Mouse (Mus musculus) splenic B cell, adult 2 months (primary cell): ENCODE results near the gene Cdk18.

Experiments used
- DNase-seq: peaks from one replicate; pipeline ENCODE4 v3.0.0-alpha.2; 2011; ENCODE audit warnings: low read depth, low spot score
- H3K27me3 ChIP-seq: 2 replicates; pipeline ENCODE4 v1.6.1; 2012; ENCODE audit warnings: mild to moderate bottlenecking, low read length, moderate library complexity, mixed read lengths; ENCODE audit not compliant: control insufficient read depth, poor library complexity, insufficient read depth, severe bottlenecking
- H3K36me3 ChIP-seq: 2 replicates; pipeline ENCODE4 v1.6.1; 2012; ENCODE audit warnings: mild to moderate bottlenecking, low read length, moderate library complexity, mixed read lengths; ENCODE audit not compliant: control insufficient read depth, poor library complexity, insufficient read depth, severe bottlenecking

Cdk18 gene

GRCm38 (mm10) chr1:132078413-132078812 is 61.1 kb downstream of the Cdk18 start:
- H3K36me3 ChIP-seq, result no peaks in the 10 kb centered on the region
- no peak for DNase-seq
- no peaks in the 10 kb centered on the region for H3K27me3 ChIP-seq

GRCm38 (mm10) chr1:132075576-132075975 is 63.9 kb downstream of the Cdk18 start:
- no peak for DNase-seq
- no peaks in the 10 kb centered on the region for H3K36me3 ChIP-seq
- no peaks in the 10 kb centered on the region for H3K27me3 ChIP-seq

GRCm38 (mm10) chr1:132070659-132071058 is 68.8 kb downstream of the Cdk18 start:
- H3K36me3 ChIP-seq, result no peaks in the 10 kb centered on the region
- DNase-seq, result no peak
- H3K27me3 ChIP-seq, result no peaks in the 10 kb centered on the region

GRCm38 (mm10) chr1:132069436-132069835 is 70.0 kb downstream of the Cdk18 start:
- Histone ChIP-seq H3K36me3 (no peaks in the 10 kb centered on the region), H3K27me3 (no peaks in the 10 kb centered on the region)
- no peak for DNase-seq

GRCm38 (mm10) chr1:132067261-132068255 is 71.9 kb downstream of the Cdk18 start, which contains the start of gene Mfsd4a:
Gene Mfsd4a, minus strand, starts transcription at chr1:132068062.
- DNase-seq, result peak; percentile 51
- Histone ChIP-seq H3K27me3 (no peaks in the 10 kb centered on the region), H3K36me3 (no peaks in the 10 kb centered on the region)

- Histone ChIP-seq H3K36me3 (no peaks in the 10 kb centered on the region), H3K27me3 (no peaks in the 10 kb centered on the region)
- DNase-seq, result no peak
Observed at GRCm38 (mm10) chr1:132065475-132066172, 73.9 kb downstream of the Cdk18 start.

GRCm38 (mm10) chr1:132065001-132065400 is 74.5 kb downstream of the Cdk18 start:
- H3K36me3 ChIP-seq, result no peaks in the 10 kb centered on the region

GRCm38 (mm10) chr1:132063096-132063495 is 76.4 kb downstream of the Cdk18 start:
- no peaks in the 10 kb centered on the region for H3K27me3 ChIP-seq
- no peaks in the 10 kb centered on the region for H3K36me3 ChIP-seq
- DNase-seq, result no peak

More at GRCm38 (mm10) chr1:132065001-132065400, 74.5 kb downstream of the Cdk18 start:
- no peaks in the 10 kb centered on the region for H3K27me3 ChIP-seq
- no peak for DNase-seq
